Mouse (Mus musculus) G1E (cell line): ENCODE measurements around the gene Crnkl1. TPM values are rescaled to one million over a fixed set of nuclear protein-coding genes. Genes with fewer than 3 reads are reported as not detected.

Source experiments
- ATAC-seq: 2 replicates; pipeline ENCODE4 v1.8.0; 2016; ENCODE audit warnings: mild to moderate bottlenecking; ENCODE audit not compliant: insufficient number of reproducible peaks, poor library complexity, low FRiP score, severe bottlenecking; ENCODE audit errors: extremely low read depth
- DNase-seq: peaks from one replicate; pipeline ENCODE4 v3.0.0; 2012; ENCODE audit warnings: low spot score
- H3K27me3 ChIP-seq: 2 replicates; pipeline ENCODE4 v1.6.1; 2012; ENCODE audit warnings: mild to moderate bottlenecking, low read length, inconsistent platforms; ENCODE audit not compliant: insufficient read depth
- H3K36me3 ChIP-seq: replicated peaks from 2 replicates; pipeline ENCODE3; 2012; ENCODE audit warnings: mild to moderate bottlenecking, inconsistent platforms
- H3K4me1 ChIP-seq: 2 replicates; pipeline ENCODE4 v1.6.1; 2012; ENCODE audit warnings: low read depth, low read length, inconsistent platforms, mixed read lengths; ENCODE audit not compliant: insufficient read depth
- H3K4me3 ChIP-seq: 2 replicates; pipeline ENCODE4 v1.5.1; 2012; ENCODE audit warnings: low read depth, mild to moderate bottlenecking, inconsistent platforms, low read length, moderate library complexity, mixed read lengths
- H3K9me3 ChIP-seq: replicated peaks from 2 replicates; pipeline ENCODE4 v1.6.1; 2012; ENCODE audit warnings: inconsistent platforms
- CTCF ChIP-seq: IDR thresholded peaks from 2 replicates; pipeline ENCODE4 v1.5.1; 2012; ENCODE audit warnings: low read depth, low read length, inconsistent platforms, mixed read lengths
- GATA1 ChIP-seq: IDR thresholded peaks from 2 replicates; pipeline ENCODE4 v1.6.1; 2012; ENCODE audit warnings: borderline replicate concordance, low read length, inconsistent platforms, mixed read lengths
- GATA2 ChIP-seq: IDR thresholded peaks from 2 replicates; pipeline ENCODE4 v1.6.1; 2012; ENCODE audit warnings: low read depth, low read length, inconsistent platforms, borderline replicate concordance
- POLR2AphosphoS5 ChIP-seq: IDR thresholded peaks from 2 replicates; pipeline ENCODE4 v1.6.1; 2012; ENCODE audit warnings: low read depth, low read length, inconsistent platforms; ENCODE audit not compliant: insufficient replicate concordance
- TAL1 ChIP-seq: conservative IDR thresholded peaks from 2 replicates; pipeline ENCODE4 v1.6.1; 2012; ENCODE audit warnings: low read depth, low read length, inconsistent platforms, mixed read lengths
- polyA plus RNA-seq: library from polyadenylated mRNA; stranded (reverse); fragments of >175 nt; gene quantifications from 2 replicates; pipeline ENCODE4 v1.2.3, GENCODE M21; 2012
- total RNA-seq, 2 experiments: library from RNA; stranded (forward) in 1 of 2; stranded (reverse) in 1 of 2; fragments of 200-1000 nt in 1 of 2; fragments of >200 nt in 1 of 2; fragmentation: Nextera tagmentation in 1 of 2; gene quantifications; 2 replicates each; pipeline ENCODE4 v1.2.3; 2014 to 2017

The Crnkl1 gene
- total and polyA plus RNA-seq, 3 experiments = 23.0 to 72.4 (median 26.8) TPM

GRCm38 (mm10) chr2:145955844-145956243 lies 21.0 kb upstream of the Crnkl1 start:
- no peak for TF ChIP-seq CTCF
- TF ChIP-seq GATA1 = no peak
- TF ChIP-seq TAL1 = no peak
- no peak for TF ChIP-seq POLR2AphosphoS5
- TF ChIP-seq GATA2 = no peak

GRCm38 (mm10) chr2:145952726-145953125 lies 17.9 kb upstream of the Crnkl1 start:
- Histone ChIP-seq H3K4me1 (no peaks in the 10 kb centered on the region), H3K36me3 (no peaks in the 10 kb centered on the region), H3K27me3 (no peaks in the 10 kb centered on the region), H3K9me3 (no peaks in the 10 kb centered on the region), H3K4me3 (no peak overlapping the region)
- ATAC-seq (no peak), DNase-seq (no peak)
- TF ChIP-seq POLR2AphosphoS5 = no peak
- no peak for TF ChIP-seq GATA1
- no peak for TF ChIP-seq GATA2
- TF ChIP-seq CTCF = no peak
- no peak for TF ChIP-seq TAL1

More at GRCm38 (mm10) chr2:145955844-145956243, 21.0 kb upstream of the Crnkl1 start:
- H3K4me3 ChIP-seq = no peak overlapping the region
- H3K4me1 ChIP-seq = no peaks in the 10 kb centered on the region
- no peaks in the 10 kb centered on the region for H3K9me3 ChIP-seq
- ATAC-seq (no peak), DNase-seq (no peak)
- 0 out of 2 replicates have a peak, but pooled peaks cover 1% of the 10 kb centered on the region for H3K27me3 ChIP-seq
- H3K36me3 ChIP-seq = no peaks in the 10 kb centered on the region

DNA sequence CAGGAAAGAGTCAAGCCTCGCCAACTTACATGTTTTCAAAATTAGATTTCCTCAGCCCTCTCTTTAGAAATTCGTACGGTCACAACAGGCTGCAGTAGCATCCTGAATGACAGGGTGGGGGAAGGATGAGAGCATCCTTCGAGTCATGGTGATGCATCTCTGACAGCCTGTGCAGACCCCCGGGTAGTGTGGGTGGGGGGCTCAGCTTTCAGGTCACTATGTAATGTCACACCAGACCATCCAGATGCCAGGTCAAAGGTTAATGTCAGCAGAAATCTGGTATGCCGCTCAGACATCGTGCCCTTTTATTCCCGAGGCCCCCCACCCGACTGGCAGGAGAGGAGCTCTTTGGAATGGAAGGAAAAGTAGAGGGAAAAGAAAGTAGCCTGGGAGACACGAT lies 15.4 kb upstream of the Crnkl1 start:
- Histone ChIP-seq H3K9me3 (no peaks in the 10 kb centered on the region), H3K4me1 (no peaks in the 10 kb centered on the region), H3K4me3 (no peak overlapping the region), H3K36me3 (no peaks in the 10 kb centered on the region), H3K27me3 (no peaks in the 10 kb centered on the region)
- TF ChIP-seq CTCF (no peak), POLR2AphosphoS5 (no peak), GATA1 (no peak)
- no peak for DNase-seq
- no peak for ATAC-seq

DNA sequence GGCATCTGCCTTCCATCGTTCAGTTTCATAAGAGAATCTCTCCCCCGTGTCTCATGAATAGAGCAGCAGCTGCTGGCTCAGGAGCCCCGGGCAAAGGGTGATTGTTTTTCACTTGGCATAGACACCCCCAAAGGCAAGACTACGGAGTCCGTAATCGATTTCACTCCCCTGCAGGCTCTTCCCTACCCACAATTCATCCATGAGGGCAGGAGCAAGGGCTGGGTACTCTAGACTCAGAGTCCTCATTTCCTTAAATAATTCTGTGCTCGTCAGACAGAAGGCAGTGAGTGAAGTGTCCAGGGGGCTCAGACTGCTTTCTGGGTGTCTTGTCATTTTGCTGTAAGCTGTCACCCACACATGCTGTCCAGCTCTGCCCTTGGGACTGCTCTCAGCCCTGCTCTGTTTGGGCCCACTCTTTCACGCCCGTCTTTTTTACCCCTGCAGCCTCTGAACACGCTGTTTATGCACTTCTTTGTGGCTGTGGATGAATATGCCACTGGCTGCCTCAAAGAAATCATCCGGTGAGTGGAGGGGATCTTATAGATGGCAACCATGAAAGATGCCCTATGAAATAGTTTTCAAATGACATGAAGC lies 14.8 kb upstream of the Crnkl1 start:
- no peak for DNase-seq
- TF ChIP-seq GATA2 (no peak), POLR2AphosphoS5 (no peak), GATA1 (no peak), CTCF (no peak), TAL1 (no peak)
- no peak for ATAC-seq
- H3K4me3 ChIP-seq = no peak overlapping the region
- no peaks in the 10 kb centered on the region for H3K27me3 ChIP-seq
- no peaks in the 10 kb centered on the region for H3K4me1 ChIP-seq
- no peaks in the 10 kb centered on the region for H3K9me3 ChIP-seq
- H3K36me3 ChIP-seq = no peaks in the 10 kb centered on the region

DNA sequence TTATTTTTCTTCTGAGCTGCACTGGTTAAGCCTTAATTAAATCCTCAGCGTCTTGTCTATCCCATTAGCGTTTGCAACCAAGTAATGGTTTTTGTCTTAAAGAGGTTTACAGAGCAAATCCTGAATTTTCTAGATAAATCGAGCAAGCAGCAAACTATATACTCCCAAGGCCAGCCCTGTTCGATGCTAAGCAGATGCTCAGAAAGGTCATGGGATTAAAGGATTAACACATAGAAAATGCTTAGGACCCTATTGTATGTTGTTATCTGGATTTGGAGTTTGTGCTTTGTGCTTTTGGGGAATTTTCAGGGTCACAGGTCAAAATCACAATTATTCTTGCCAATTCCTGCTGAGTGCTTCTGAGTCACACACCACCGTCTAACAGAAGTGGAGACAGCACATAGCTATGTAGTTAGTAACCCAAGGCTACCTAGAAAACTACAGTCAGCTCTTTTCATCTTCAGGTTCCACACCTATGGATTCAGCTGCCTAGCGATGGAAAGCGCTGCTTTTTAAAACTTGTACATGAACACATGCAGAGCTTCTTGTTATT lies 13.7 kb upstream of the Crnkl1 start:
- TF ChIP-seq GATA1 (no peak), CTCF (no peak), POLR2AphosphoS5 (no peak), TAL1 (no peak), GATA2 (no peak)
- no peak overlapping the region for H3K4me3 ChIP-seq
- no peaks in the 10 kb centered on the region for H3K36me3 ChIP-seq
- no peaks in the 10 kb centered on the region for H3K27me3 ChIP-seq
- H3K4me1 ChIP-seq = no peaks in the 10 kb centered on the region
- ATAC-seq (no peak), DNase-seq (no peak)
- no peaks in the 10 kb centered on the region for H3K9me3 ChIP-seq

- DNase-seq (no peak), ATAC-seq (no peak)
- no peak for TF ChIP-seq TAL1
- TF ChIP-seq GATA2 = no peak
- no peak for TF ChIP-seq GATA1
- no peak for TF ChIP-seq POLR2AphosphoS5
- TF ChIP-seq CTCF = no peak
- no peaks in the 10 kb centered on the region for H3K4me1 ChIP-seq
- no peaks in the 10 kb centered on the region for H3K36me3 ChIP-seq
- H3K27me3 ChIP-seq = peaks cover 2% of the 10 kb centered on the region; the same call in 1 of the 2 replicates
- H3K9me3 ChIP-seq = no peaks in the 10 kb centered on the region
- no peak overlapping the region for H3K4me3 ChIP-seq
Observed at GRCm38 (mm10) chr2:145944286-145944685, 9.5 kb upstream of the Crnkl1 start.

- peaks cover 11% of the 10 kb centered on the region for H3K27me3 ChIP-seq
- H3K4me3 ChIP-seq = no peak overlapping the region
- H3K4me1 ChIP-seq = peaks cover 2% of the 10 kb centered on the region; the same call in 1 of the 2 replicates
- H3K36me3 ChIP-seq = no peaks in the 10 kb centered on the region
- no peaks in the 10 kb centered on the region for H3K9me3 ChIP-seq
- ATAC-seq (no peak), DNase-seq (no peak)
- TF ChIP-seq GATA1 (no peak), CTCF (no peak), GATA2 (no peak), TAL1 (no peak), POLR2AphosphoS5 (no peak)
Observed at GRCm38 (mm10) chr2:145941403-145941802, 6.6 kb upstream of the Crnkl1 start.
